Mouse (Mus musculus): ENCODE data around the gene Bcar1.

Gene Bcar1

GRCm38 (mm10) chr8:111666751-111667150 is 76.9 kb downstream of the Bcar1 start:
- no peak for DNase-seq

DNA sequence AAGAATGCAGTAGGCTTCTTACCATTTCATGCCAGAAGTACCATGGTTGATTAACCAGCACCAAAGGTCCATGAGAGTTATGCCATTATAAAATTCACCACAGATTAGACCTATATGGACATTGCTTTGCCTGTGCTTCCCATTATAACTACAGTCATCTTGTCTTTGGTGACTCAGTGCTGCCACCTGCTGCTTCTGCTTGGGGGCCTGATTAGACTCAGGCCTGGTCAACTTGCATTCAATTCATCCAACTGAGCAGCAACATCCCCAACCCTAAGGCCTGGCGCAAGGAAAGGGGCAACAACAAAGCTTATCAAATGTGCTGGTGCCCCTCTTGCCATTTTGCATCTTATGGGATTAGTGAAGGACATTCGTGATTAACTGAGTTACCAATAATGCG is 81.1 kb downstream of the Bcar1 start:
- peak; percentile 80 to 82 for DNase-seq
